Mouse (Mus musculus) midbrain, postnatal 0 days (tissue): ENCODE measurements around the gene Nup210l. TPM values are rescaled to one million over a fixed set of nuclear protein-coding genes. Genes with fewer than 3 reads are reported as not detected.

Source experiments
- ATAC-seq: fragments of 200-750 bp; cut with Nextera tagmentation; 2 replicates; pipeline ENCODE4 v1.8.0; 2017; ENCODE audit warnings: moderate number of reproducible peaks, mild to moderate bottlenecking, moderate TSS enrichment, moderate library complexity; ENCODE audit not compliant: low FRiP score
- DNase-seq: peaks from one replicate; pipeline ENCODE4 v3.0.0-alpha.2; 2015; ENCODE audit warnings: low spot score
- H3K27ac ChIP-seq: fragments of 300-500 bp; sonication (generic); 2 replicates; pipeline ENCODE4 v1.5.1; 2014; ENCODE audit warnings: low read depth, mild to moderate bottlenecking, low read length, mixed read lengths
- H3K27me3 ChIP-seq: fragments of 300-500 bp; sonication (generic); 2 replicates; pipeline ENCODE4 v1.6.1; 2014; ENCODE audit warnings: low read length, control low read depth, mixed read lengths; ENCODE audit not compliant: insufficient read depth
- H3K36me3 ChIP-seq: fragments of 300-500 bp; sonication (generic); 2 replicates; pipeline ENCODE4 v1.6.1; 2014; ENCODE audit warnings: low read length, control low read depth, mixed read lengths; ENCODE audit not compliant: insufficient read depth
- H3K4me1 ChIP-seq: fragments of 300-500 bp; sonication (generic); 2 replicates; pipeline ENCODE4 v1.6.1; 2014; ENCODE audit warnings: mild to moderate bottlenecking, control low read depth, antibody characterized with exemption, low read length, mixed read lengths; ENCODE audit not compliant: insufficient read depth
- H3K4me2 ChIP-seq: fragments of 300-500 bp; sonication (generic); 2 replicates; pipeline ENCODE4 v1.6.1; 2014; ENCODE audit warnings: low read depth, mild to moderate bottlenecking, low read length, mixed read lengths; ENCODE audit not compliant: poor library complexity, severe bottlenecking
- H3K4me3 ChIP-seq: fragments of 300-500 bp; sonication (generic); 2 replicates; pipeline ENCODE4 v1.5.1; 2014; ENCODE audit warnings: low read depth, mild to moderate bottlenecking, low read length, moderate library complexity
- H3K9ac ChIP-seq: fragments of 300-500 bp; sonication (generic); replicated peaks from 2 replicates; pipeline ENCODE4 v1.6.1; 2014; ENCODE audit warnings: mild to moderate bottlenecking, low read length, moderate library complexity, mixed read lengths; ENCODE audit not compliant: poor library complexity, severe bottlenecking
- H3K9me3 ChIP-seq: fragments of 300-500 bp; sonication (generic); 2 replicates; pipeline ENCODE4 v1.6.1; 2016; ENCODE audit warnings: low read length, control low read depth
- CTCF ChIP-seq: IDR thresholded peaks from 2 replicates; pipeline ENCODE4 v1.5.1; 2016; ENCODE audit warnings: antibody characterized with exemption, mild to moderate bottlenecking
- WGBS: fragments of 180-500 bp; shearing (Covaris S2); extraction: QIAGEN DNeasy Blood & Tissue Kit; methylation state at CpG from one replicate; pipeline ENCODE4 v1.1.7; 2014; 5-methylcytosine and 5-hydroxymethylcytosine counted together
- polyA plus RNA-seq: library from polyadenylated mRNA; unstranded; fragments of >200 nt; fragmentation: Nextera tagmentation; extraction: Ambion mirVana; gene quantifications from 2 replicates; pipeline ENCODE4 v1.2.1, GENCODE M21; 2015
- total RNA-seq: library from RNA; depleted of rRNA; stranded (reverse); fragments of >200 nt; gene quantifications from 2 replicates; pipeline ENCODE4 v1.2.3, GENCODE M21; 2014

The Nup210l gene
- total and polyA plus RNA-seq, 2 experiments from 2014 or later, result 0.17 to 0.55 TPM

DNA sequence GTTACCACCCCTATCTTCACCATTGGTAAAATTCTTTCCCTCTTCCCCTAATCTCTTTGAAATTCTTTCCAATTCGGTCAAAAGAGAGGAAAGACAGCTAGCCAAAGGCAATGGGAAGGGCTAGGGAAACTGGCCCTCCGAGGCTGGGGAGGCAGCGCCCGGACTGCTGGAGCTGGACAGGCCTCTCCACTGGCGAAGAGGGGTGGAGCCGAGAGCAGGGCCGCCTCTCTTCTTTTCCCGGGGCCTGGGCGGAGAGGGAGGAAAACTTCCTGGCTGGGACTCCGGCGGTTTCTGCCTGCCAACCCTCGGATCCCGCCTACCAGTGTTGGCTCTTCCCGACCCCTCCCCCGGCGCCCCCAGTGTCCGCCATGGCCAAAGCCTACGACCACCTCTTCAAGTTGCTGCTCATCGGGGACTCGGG, 116.6 kb downstream of the Nup210l start:
- Histone ChIP-seq H3K4me3 (peak overlapping the region; percentile 38), H3K4me2 (peak overlapping the region; percentile 81), H3K9ac (peak overlapping the region; percentile 44), H3K36me3 (no peaks in the 10 kb centered on the region), H3K9me3 (no peaks in the 10 kb centered on the region), H3K27ac (peak overlapping the region; percentile 51; the same call in 1 of the 2 replicates), H3K4me1 (no peaks in the 10 kb centered on the region), H3K27me3 (no peaks in the 10 kb centered on the region)
- DNase-seq, result peak; percentile 57
- peak; percentile 47; the same call in 1 of the 2 replicates for ATAC-seq
- TF ChIP-seq CTCF, result no peak
- WGBS, result under 1% methylated on average over 19 of the region's 20 CpGs

DNA sequence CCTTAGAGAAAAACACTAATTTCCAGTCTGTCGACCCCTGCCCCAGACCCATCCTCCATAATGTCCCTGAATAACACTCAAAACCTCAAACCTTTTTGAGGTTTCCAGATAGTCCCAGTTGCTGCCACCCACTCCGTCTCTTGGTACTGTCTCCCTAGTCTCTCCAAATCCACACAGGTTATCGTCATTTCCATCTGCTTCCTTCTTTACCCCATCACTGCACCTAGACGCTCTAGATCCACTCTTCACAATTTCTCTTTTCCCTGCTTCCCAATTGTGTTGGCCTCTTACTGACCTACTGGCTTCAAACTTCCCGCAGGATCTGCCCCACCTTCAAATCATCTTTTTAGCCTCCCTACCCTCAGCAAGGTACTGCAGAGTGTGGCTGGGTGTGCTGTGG, 117.2 kb downstream of the Nup210l start:
- peak overlapping the region; percentile 38; the same call in 1 of the 2 replicates for H3K4me3 ChIP-seq
- no peaks in the 10 kb centered on the region for H3K9me3 ChIP-seq
- H3K27me3 ChIP-seq, result no peaks in the 10 kb centered on the region
- H3K4me1 ChIP-seq, result no peaks in the 10 kb centered on the region
- H3K4me2 ChIP-seq, result peak overlapping the region; percentile 81
- 25% methylated on average over 5 of the region's 5 CpGs for WGBS
- no peak for DNase-seq
- no peak overlapping the region for H3K27ac ChIP-seq
- ATAC-seq, result no peak
- H3K36me3 ChIP-seq, result no peaks in the 10 kb centered on the region
- no peak overlapping the region; the same call in 1 of the 2 replicates for H3K9ac ChIP-seq
- no peak for TF ChIP-seq CTCF

DNA sequence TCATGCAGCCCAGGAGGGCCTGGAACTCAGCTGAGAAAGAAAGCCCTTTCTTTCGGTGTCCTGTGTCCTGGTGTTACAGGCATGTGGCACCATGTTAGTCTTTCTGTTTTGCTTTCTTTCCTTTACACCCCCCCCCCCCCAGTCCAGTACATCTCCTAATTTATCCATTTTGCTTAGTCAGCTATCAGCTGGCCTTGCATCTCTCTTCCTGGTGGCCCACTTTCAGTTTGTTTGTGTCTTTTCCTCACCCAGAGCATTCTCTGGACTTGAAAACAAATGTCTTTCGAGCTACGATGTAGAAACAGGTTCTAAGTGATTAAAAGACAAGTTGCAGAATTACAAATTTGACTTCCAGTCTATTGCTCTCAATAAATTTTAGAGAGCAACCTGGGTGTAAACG, 118.5 kb downstream of the Nup210l start:
- Histone ChIP-seq H3K27me3 (no peaks in the 10 kb centered on the region), H3K9me3 (no peaks in the 10 kb centered on the region), H3K27ac (no peak overlapping the region), H3K36me3 (no peaks in the 10 kb centered on the region), H3K9ac (no peak overlapping the region), H3K4me1 (no peaks in the 10 kb centered on the region), H3K4me2 (no peak overlapping the region), H3K4me3 (no peak overlapping the region)
- no peak for TF ChIP-seq CTCF
- ATAC-seq (no peak), DNase-seq (no peak)
- WGBS, result 89% methylated on average over 4 of the region's 4 CpGs

DNA sequence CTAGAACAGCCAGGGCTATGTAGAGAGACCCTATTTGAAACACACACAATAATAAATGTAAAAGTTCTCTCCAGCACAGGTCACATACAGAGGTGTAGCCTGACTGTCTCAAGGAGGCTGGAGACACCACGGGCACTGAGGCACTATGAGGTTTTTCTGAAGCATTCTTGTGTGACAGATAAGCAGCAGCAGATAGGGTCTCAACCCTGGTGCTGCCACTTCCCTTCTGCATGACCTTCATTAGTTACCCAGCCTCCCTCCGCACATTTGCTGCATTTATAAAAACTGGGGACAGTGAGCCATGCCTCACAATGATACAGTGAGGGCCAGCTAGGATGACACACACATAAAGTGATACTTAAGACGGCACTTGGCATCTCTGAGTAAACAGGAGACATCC, 119.0 kb downstream of the Nup210l start:
- no peak for TF ChIP-seq CTCF
- Histone ChIP-seq H3K4me1 (no peaks in the 10 kb centered on the region), H3K27ac (no peak overlapping the region), H3K36me3 (no peaks in the 10 kb centered on the region), H3K27me3 (no peaks in the 10 kb centered on the region), H3K4me3 (no peak overlapping the region), H3K4me2 (no peak overlapping the region), H3K9me3 (no peaks in the 10 kb centered on the region), H3K9ac (no peak overlapping the region)
- no peak for ATAC-seq
- 84% methylated on average over 3 of the region's 3 CpGs for WGBS
- DNase-seq, result no peak

DNA sequence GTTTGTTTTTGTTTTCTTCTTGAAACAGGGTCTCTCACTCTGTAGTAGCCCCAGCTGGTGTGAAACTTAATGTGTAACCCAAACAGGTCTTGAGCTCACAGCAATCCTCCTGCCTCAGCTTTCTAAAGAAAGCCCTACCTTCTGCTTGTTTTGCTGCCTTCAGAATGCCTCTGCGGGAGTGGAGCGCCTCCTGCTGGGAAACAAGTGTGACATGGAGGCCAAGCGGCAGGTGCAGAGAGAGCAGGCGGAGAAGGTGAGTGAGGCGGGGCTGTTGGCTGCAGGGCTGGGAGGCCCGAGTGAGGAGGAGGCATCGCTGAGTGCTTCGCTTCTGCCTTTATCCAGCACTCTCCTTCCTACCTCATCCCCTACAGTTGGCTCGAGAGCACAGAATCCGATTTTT, 120.4 kb downstream of the Nup210l start:
- 88% methylated on average over 10 of the region's 10 CpGs for WGBS
- no peaks in the 10 kb centered on the region for H3K36me3 ChIP-seq
- no peak overlapping the region for H3K9ac ChIP-seq
- H3K4me2 ChIP-seq, result no peak overlapping the region
- TF ChIP-seq CTCF, result no peak
- H3K4me1 ChIP-seq, result no peaks in the 10 kb centered on the region
- H3K4me3 ChIP-seq, result no peak overlapping the region
- DNase-seq, result no peak
- H3K9me3 ChIP-seq, result no peaks in the 10 kb centered on the region
- no peak for ATAC-seq
- H3K27me3 ChIP-seq, result no peaks in the 10 kb centered on the region
- H3K27ac ChIP-seq, result no peak overlapping the region

DNA sequence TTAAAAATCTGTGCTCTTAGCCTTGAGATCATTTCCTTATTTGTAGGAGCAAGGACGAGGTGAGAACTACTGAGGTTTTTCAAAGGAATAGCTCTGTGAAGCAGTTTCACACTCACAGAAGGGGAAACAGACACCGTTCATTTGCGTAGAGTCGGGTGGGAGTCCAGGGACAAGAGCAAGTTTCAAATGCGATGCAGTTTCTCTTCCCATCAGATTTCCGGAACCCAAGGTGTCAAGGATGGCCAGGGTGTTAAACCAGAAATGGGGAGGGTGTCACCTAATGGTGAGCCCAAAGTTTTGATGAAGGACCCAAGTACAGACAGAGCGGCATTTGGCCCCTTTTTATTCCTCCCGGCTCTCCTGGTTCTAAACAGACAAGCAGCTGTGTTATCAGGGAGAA, 127.1 kb downstream of the Nup210l start:
- Histone ChIP-seq H3K9me3 (no peaks in the 10 kb centered on the region), H3K36me3 (peaks cover 10% of the 10 kb centered on the region; the same call in 1 of the 2 replicates), H3K4me1 (no peaks in the 10 kb centered on the region), H3K4me3 (peak overlapping the region; percentile 79), H3K27me3 (no peaks in the 10 kb centered on the region), H3K4me2 (peak overlapping the region; percentile 83), H3K9ac (no peak overlapping the region), H3K27ac (no peak overlapping the region)
- no peak for ATAC-seq
- peak; percentile 20; the same call in 1 of the 2 replicates for TF ChIP-seq CTCF
- WGBS, result 15% methylated on average over 8 of the region's 8 CpGs
- no peak for DNase-seq
